Mouse (Mus musculus) mesoderm, embryonic 11.5 days (tissue): ENCODE measurements around the gene Kifc5b.
"Not testable (repeated sequence)": the region's sequence is repeated elsewhere in the genome, so short reads cannot be mapped to it uniquely, and the experiment has no call there.

ENCODE experiments used
- DNase-seq: peaks from one replicate; pipeline ENCODE4 v3.0.0-alpha.2; 2012; ENCODE audit warnings: low read depth, low spot score

Gene Kifc5b

DNA sequence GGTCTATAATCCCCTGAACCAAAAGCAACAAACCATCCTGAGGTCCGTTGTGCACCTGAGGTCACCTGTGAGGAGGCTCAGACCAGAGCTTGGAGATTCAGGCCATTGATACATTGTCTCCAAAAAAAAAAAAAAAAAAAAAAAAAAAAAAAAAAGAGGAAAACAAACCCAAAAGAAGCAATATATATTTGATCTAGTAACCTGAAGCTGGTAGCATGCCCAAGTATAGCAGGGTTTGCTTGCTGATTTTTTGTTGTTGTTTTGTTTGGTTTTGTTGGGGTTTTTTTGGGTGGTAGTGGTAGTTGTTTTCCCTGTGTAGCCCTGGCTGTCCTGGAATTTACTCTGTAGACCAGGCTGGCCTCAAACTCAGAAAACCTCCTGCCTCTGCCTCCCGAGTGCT lies 1.5 kb downstream of the Kifc5b start:
- DNase-seq, result no peak

DNA sequence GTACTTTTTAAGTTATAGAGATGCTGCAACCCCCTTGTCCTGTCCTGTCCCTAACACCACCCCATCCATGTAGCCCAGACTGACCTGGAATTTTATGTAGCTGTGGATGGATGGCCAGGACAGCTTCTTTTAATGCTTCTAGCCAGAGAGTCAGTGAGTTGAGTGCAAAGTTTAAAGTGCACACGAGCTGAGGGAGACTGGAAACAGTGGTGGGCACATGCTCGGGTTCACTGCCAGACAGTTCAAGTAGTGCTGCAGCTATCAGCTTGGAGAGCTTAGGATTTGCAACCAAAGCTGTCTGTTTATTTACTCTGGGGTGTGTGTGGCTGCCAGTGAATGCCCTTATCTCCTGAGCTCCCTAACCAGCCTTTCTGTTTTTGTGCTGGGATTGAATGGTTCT lies 2.6 kb downstream of the Kifc5b start:
- DNase-seq, result not testable (repeated sequence)

GRCm38 (mm10) chr17:26922368-26922767 lies 5.5 kb downstream of the Kifc5b start:
- DNase-seq, result not testable (repeated sequence)

GRCm38 (mm10) chr17:26925414-26925813 lies 8.5 kb downstream of the Kifc5b start:
- not testable (repeated sequence) for DNase-seq

DNA sequence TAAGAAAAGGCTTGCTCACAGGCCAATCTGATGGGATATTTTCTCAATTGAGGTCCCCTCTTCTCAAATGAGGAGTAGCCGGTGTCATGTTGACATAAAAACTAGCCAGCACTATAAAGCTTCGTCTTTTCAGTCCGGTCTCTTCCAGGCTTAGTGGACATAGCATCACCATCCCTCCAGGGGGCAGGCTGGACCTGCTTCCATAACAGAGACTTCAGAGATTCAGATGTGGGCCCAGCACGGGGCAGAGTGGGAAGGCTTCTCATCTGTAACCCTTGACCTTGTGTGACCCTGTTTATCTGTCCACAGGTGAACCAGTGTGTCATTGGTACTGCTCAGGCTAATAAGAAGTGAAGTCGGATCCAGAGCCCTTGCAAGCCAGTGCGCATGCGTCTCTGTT lies 14.9 kb downstream of the Kifc5b start:
- not testable (repeated sequence) for DNase-seq

DNA sequence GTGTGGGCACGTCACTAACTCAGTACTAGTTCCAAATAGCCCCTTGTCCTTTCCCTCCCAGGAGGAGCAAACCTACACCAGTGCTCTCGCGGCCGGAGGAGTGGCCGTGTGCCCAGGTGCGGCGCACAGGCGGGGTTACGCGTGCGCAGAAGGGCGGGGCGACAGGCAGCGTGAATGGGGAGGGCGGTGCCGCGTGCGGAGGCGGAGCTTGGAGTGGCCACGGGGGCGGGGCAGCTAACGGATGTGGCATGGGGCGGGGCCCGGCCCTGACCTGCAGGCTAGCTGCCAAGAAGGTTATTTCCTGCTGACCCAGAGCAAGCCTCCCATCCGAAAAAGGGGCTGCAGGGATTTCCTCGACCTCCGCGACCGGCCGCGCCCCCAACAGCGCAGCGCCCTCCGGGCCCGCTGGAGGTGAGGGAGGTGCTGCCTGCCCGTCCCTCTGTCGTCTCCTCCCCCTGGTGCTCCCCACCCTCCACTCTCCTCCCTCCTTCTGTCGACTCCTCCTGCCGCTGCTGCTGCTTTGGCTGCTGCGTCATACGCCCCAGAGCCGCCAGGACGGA lies 16.0 kb downstream of the Kifc5b start, which contains the start of gene Phf1:
Phf1 (plus strand) TSS at position 214 of the 560 bp plus-strand sequence.
- DNase-seq, result peak; percentile 90

DNA sequence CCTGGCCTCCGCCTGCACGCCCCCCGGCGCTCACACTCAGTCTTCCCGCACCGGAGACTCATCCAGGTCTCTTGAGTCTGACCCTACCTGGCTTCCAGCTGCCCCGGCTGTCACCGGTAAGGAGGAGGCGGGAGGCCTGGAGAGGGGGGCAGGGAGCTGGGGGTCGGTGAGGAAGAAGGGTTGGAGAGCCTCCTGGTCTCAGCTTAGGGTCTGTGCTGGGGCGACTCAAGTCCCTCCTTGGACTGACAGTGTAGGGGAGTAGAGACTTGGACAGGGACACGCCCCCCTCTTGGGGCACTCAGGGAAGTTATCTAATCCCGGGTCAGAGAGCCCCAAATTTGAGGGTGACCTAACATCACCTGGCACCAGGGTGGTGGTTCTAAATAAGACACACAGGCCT lies 16.5 kb downstream of the Kifc5b start:
- no peak for DNase-seq

DNA sequence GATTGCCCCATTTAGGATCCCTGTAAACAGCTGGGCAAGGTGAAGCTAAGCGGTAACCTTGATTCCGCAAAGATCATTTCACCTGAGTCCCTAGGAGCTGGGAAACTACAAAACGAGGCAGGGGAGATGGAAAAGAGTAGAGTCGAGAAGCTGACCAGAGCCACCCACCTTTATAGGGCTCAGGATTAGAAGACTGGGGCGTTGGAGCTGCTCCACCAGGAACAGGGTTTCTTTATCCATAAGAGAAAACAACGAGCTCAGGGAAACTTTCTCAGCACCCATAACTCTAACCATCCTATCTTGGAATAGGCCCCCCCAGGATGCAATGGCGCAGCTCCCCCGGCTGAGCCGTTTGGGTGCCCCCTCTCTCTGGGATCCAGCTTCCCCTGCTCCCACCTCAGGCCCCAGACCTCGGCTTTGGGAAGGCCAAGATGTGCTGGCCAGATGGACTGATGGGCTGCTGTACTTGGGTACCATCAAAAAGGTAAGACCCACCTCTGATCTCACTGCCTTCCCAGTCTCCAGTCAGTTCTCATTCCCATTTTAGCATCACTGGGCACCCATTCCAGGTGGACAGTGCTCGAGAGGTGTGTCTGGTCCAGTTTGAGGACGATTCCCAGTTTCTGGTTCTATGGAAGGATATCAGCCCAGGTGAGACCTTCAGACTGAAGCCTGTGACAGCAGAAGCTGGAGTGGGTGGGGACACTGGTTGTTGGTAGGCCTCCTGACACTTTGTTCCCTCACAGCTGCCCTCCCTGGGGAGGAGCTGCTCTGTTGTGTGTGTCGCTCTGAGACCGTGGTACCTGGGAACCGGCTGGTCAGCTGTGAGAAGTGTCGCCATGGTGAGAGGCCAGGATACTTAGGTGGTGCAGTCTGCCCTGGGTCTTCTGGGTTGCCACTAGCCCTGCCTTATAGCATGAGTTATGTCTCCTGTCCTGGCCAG lies 17.3 kb downstream of the Kifc5b start:
- DNase-seq, result no peak

DNA sequence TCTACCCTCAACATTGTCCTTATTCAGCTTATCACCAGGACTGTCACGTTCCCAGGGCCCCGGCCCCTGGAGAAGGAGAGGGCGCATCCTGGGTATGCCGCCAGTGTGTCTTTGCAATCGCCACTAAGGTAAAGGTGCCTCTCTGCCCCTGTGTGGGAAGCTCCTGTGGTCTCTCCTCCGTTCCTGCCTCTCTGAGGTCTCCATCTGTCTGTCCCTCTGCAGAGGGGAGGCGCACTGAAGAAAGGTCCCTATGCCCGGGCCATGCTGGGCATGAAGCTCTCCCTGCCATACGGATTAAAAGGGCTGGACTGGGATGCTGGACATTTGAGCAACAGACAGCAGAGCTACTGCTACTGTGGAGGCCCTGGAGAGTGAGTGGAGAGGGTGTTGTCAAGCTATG lies 18.1 kb downstream of the Kifc5b start:
- DNase-seq, result no peak

GRCm38 (mm10) chr17:26936453-26936852 lies 19.6 kb downstream of the Kifc5b start:
- DNase-seq, result no peak

GRCm38 (mm10) chr17:26936921-26937695 lies 20.2 kb downstream of the Kifc5b start:
- no peak for DNase-seq

GRCm38 (mm10) chr17:26937883-26938695 lies 21.2 kb downstream of the Kifc5b start:
- DNase-seq, result no peak

- DNase-seq, result no peak
Measured at GRCm38 (mm10) chr17:26938731-26939130, 21.8 kb downstream of the Kifc5b start.

- peak; percentile 100 for DNase-seq
Measured at GRCm38 (mm10) chr17:26939178-26939972, 22.5 kb downstream of the Kifc5b start, which contains the start of gene Cuta. Gene Cuta (minus strand): TSS chr17:26939569.

- DNase-seq, result no peak
Measured at GRCm38 (mm10) chr17:26939973-26940300, 23.0 kb downstream of the Kifc5b start.

DNA sequence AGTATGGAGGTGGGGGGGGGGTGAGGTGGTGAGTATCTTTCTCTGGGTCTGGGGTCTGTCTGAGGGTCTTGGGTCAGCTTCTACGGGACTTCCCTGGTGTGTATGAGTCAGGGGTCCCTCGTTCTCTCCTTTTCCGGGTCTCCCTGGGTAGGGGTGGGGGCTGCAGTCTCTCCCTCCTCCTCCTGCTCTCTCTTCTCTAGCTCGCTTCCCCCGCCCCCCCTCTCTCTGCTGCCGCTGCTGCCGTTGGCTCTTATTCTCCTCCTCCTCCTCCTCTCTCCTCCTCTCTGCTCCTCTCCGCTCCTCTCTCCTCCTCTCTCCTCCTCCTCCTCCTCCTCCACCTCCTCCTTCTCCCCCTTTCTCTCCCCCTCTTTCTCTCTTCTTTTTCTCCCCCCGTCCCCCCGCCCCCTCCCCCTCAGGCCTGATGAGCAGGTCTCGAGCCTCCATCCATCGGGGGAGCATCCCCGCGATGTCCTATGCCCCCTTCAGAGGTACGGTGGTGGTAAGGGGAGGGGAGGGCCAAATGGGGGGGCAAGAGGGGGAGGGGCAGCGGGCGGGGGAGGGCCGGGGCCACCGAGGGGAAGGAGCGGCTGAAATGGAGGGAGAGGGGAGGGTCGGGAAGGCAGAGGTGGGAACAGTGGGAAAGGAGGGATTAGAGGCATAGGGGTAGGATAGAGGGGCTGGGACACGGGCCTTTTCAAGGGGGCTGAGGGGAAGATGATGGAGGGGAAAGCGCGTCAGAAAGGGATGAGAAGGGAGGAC lies 24.3 kb downstream of the Kifc5b start, which contains the start of gene Syngap1:
Syngap1 (plus strand) TSS at position 223 of the 759 bp plus-strand sequence.
- peak; percentile 46 for DNase-seq

- DNase-seq, result no peak
Measured at GRCm38 (mm10) chr17:26941841-26942570, 25.1 kb downstream of the Kifc5b start.

- no peak for DNase-seq
Measured at GRCm38 (mm10) chr17:26945824-26946495, 29.1 kb downstream of the Kifc5b start.
